In the genomic region with DNA sequence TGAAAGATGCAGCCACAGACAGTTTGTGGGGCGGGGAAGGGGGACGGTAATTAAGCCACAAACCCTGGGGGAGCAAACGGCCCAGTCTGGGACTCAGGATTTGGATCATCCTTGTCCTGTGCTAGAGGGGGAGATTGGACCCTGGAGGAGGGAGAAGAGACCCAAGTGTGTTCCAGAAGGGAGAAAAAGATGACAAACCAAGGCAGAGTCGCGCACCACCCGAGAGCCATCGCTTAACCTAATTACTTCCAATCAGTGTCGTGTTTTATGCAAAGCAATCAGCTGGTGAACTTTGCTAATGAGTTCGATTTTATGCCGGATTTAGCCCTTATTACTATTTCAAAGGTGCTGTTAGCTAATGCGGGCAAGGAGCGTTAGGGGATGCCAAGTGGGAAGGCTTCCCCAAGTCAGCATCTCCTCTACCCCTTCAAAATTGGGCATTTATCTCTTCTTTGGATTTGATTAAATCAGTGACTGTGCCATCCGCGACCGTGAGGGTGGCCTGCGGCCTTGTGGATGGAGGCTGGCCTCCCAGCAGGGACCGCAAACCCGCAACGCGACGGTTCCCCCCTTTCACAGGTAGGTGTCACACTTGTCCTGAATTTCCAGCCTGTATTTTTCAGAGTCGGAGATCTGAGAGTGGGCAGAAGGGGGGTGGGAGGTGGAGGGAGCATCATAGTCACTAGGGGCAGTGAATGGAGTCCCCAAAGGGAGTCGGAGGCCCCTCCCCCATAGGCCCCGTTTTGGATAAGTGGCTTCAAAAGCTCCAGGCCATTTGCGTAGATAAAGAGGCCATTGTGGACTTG, we compare ENCODE assay signal across 8 mouse cellular contexts. TPM values are rescaled to one million over a fixed set of nuclear protein-coding genes. Genes with fewer than 3 reads are reported as not detected.
DNase-seq lines count a peak whose midpoint lies in the region; ATAC-seq and TF ChIP-seq lines count a peak whose summit lies in the region.
"Had no signal": no experiment of that assay in that cellular context is flagged by ENCODE, and none has a peak within 500 bp of the region (broad histone marks: within the 10 kb centered on the region; RNA-seq: fewer than 3 reads in every experiment).

No protein-coding gene starts in this region.

- no peak for TF ChIP-seq POLR2A in liver, adult 2 months (IDR thresholded peaks at IDR 0.05; ENCODE audit: extremely low read depth, insufficient read depth, low read length)

- no peaks in the 10 kb centered on the region for H3K9me3 ChIP-seq in liver, embryonic 12.5 days (replicated peaks)
- 0 out of 2 replicates have a peak, but pooled peaks cover 2% of the 10 kb centered on the region for H3K9me3 ChIP-seq in heart, embryonic 16.5 days (replicated peaks; ENCODE audit: control insufficient read depth, low read length)
- no peaks in the 10 kb centered on the region for H3K9me3 ChIP-seq in midbrain, embryonic 15.5 days

- 11% methylated on average over 25 of the region's 25 CpGs for WGBS in liver, adult 2 months
- 7% methylated on average over 25 of the region's 25 CpGs for WGBS in liver, embryonic 12.5 days (ENCODE audit: insufficient replicate concordance)
- 18% methylated on average over 25 of the region's 25 CpGs for WGBS in heart, embryonic 16.5 days
- 3% methylated on average over 25 of the region's 25 CpGs for WGBS in midbrain, embryonic 15.5 days

- intact Hi-C loops in left cerebral cortex, postnatal 4 days (cut with DNase I): loop anchor here (5.0 kb wide), 2 partner anchors 311 to 361 kb away; a partner anchor contains a TSS

- no peaks in the 10 kb centered on the region; the same call in 1 of the 2 replicates for H3K4me1 ChIP-seq in liver, adult 2 months (ENCODE audit: control insufficient read depth, insufficient read depth, low read length)
- peaks cover 26% of the 10 kb centered on the region for H3K4me1 ChIP-seq in liver, embryonic 12.5 days
- peaks cover 17% of the 10 kb centered on the region for H3K4me1 ChIP-seq in heart, embryonic 16.5 days (ENCODE audit: control insufficient read depth, insufficient read depth, low read length)
- peaks cover 49% of the 10 kb centered on the region for H3K4me1 ChIP-seq in midbrain, embryonic 15.5 days

- no peak overlapping the region for H3K27ac ChIP-seq in liver, adult 2 months (replicated peaks; ENCODE audit: insufficient read depth, low read depth, low read length)
- no peak overlapping the region for H3K27ac ChIP-seq in liver, embryonic 12.5 days
- no peak overlapping the region for H3K27ac ChIP-seq in heart, embryonic 16.5 days (ENCODE audit: low read length)
- H3K27ac ChIP-seq in midbrain, embryonic 15.5 days: peak overlapping the region; percentile 69

- DNase-seq in liver, adult 2 months (ENCODE audit: extremely low read depth, low read depth, low spot score): no peak
- peak; percentile 90 for DNase-seq in embryo, embryonic 11 days
- DNase-seq in left cerebral cortex, postnatal 4 days: peak; percentile 83

- H3K4me3 ChIP-seq in liver, adult 2 months (ENCODE audit: insufficient read depth, low read depth, low read length): no peak overlapping the region
- H3K4me3 ChIP-seq in liver, embryonic 12.5 days: no peak overlapping the region
- peak overlapping the region; percentile 34 for H3K4me3 ChIP-seq in heart, embryonic 16.5 days (ENCODE audit: low read length)
- H3K4me3 ChIP-seq in midbrain, embryonic 15.5 days: peak overlapping the region; percentile 33

- no peak for ATAC-seq in liver, embryonic 12.5 days
- no peak for ATAC-seq in heart, embryonic 16.5 days (replicated peaks; ENCODE audit: extremely low read depth, insufficient read depth, low FRiP score)
- peak; percentile 32 for ATAC-seq in midbrain, embryonic 15.5 days (replicated peaks)
- ATAC-seq in erythroid progenitor cell, adult 5-6 weeks (replicated peaks; ENCODE audit: low FRiP score, poor library complexity, severe bottlenecking): no peak

- H3K79me2 ChIP-seq in liver, adult 2 months (ENCODE audit: control insufficient read depth, insufficient read depth, low read length): no peaks in the 10 kb centered on the region

- no peak overlapping the region for H3K4me2 ChIP-seq in liver, embryonic 12.5 days
- H3K4me2 ChIP-seq in heart, embryonic 16.5 days (ENCODE audit: low read depth, low read length): peak overlapping the region; percentile 36
- H3K4me2 ChIP-seq in midbrain, embryonic 15.5 days: peak overlapping the region; percentile 47

- H3K36me3 ChIP-seq in liver, adult 2 months (ENCODE audit: control insufficient read depth, insufficient read depth, low read length): no peaks in the 10 kb centered on the region
- no peaks in the 10 kb centered on the region for H3K36me3 ChIP-seq in liver, embryonic 12.5 days
- H3K36me3 ChIP-seq in heart, embryonic 16.5 days (ENCODE audit: control insufficient read depth, insufficient read depth): no peaks in the 10 kb centered on the region
- H3K36me3 ChIP-seq in midbrain, embryonic 15.5 days (replicated peaks): no peaks in the 10 kb centered on the region

- H3K9ac ChIP-seq in liver, adult 2 months (ENCODE audit: low read depth, low read length): no peak overlapping the region
- no peak overlapping the region for H3K9ac ChIP-seq in liver, embryonic 12.5 days
- peak overlapping the region; percentile 37 for H3K9ac ChIP-seq in heart, embryonic 16.5 days (ENCODE audit: low read length)
- peak overlapping the region; percentile 5 for H3K9ac ChIP-seq in midbrain, embryonic 15.5 days

- H3K27me3 ChIP-seq in liver, adult 2 months (ENCODE audit: control insufficient read depth, insufficient read depth, low read length): peaks cover 53% of the 10 kb centered on the region
- H3K27me3 ChIP-seq in liver, embryonic 12.5 days (replicated peaks): peaks cover 96% of the 10 kb centered on the region
- peaks cover 56% of the 10 kb centered on the region for H3K27me3 ChIP-seq in heart, embryonic 16.5 days (ENCODE audit: control insufficient read depth, insufficient read depth, low read length)
- peaks cover 3% of the 10 kb centered on the region; the same call in 1 of the 2 replicates for H3K27me3 ChIP-seq in midbrain, embryonic 15.5 days (replicated peaks)

- peak; percentile 22 for TF ChIP-seq CTCF in liver, adult 2 months (IDR thresholded peaks at IDR 0.05; ENCODE audit: low read depth, low read length)

RNA-seq across cellular contexts. Expression of a gene that starts 4.3 kb away (rescaled TPM):
- total RNA-seq in liver, adult 2 months (2014; rRNA removed): not detected in 2 replicates
- not detected in 2 replicates for polyA plus RNA-seq in liver, adult 2 months (2012; rRNA removed)
- 0.32 and 0.38 TPM in 2 replicates for polyA plus RNA-seq in liver, embryonic 12.5 days (2016; fragmentation: Nextera tagmentation; extraction: Ambion mirVana)
- polyA plus RNA-seq in heart, embryonic 16.5 days (2015; fragmentation: Nextera tagmentation; extraction: Ambion mirVana): 6.3 and 6.4 TPM in 2 replicates
- not detected for total RNA-seq in left cerebral cortex, postnatal 4 days (2021)
- 24.3 and 30.0 TPM in 2 replicates for polyA plus RNA-seq in midbrain, embryonic 15.5 days (2015; fragmentation: Nextera tagmentation; extraction: Ambion mirVana)
- not detected in 2 replicates for total RNA-seq in erythroid progenitor cell, adult 5-6 weeks (2015; ENCODE audit: low replicate concordance)
- total RNA-seq in erythroid progenitor cell, adult 5-6 weeks (2017; ENCODE audit: low replicate concordance): 0.13 TPM in 1 of 2 replicates, not detected in the other
- total RNA-seq: hematopoietic stem cell, adult 5-6 weeks had no signal

Comparison
In these comparisons a context has a peak if more than half of its experiments do, and no peak if none do; other contexts are left out.
1. H3K4me3 ChIP-seq: peak in heart, embryonic 16.5 days (single experiment) and midbrain, embryonic 15.5 days (single experiment); none in liver, adult 2 months (single experiment) and liver, embryonic 12.5 days (single experiment).
2. H3K9ac ChIP-seq: peak in heart, embryonic 16.5 days (single experiment) and midbrain, embryonic 15.5 days (single experiment); none in liver, adult 2 months (single experiment) and liver, embryonic 12.5 days (single experiment).